Mouse (Mus musculus): Measurements from ENCODE around the gene Gm10309. TPM values are rescaled to one million over a fixed set of nuclear protein-coding genes. Genes with fewer than 3 reads are reported as not detected.
A peak's percentile ranks its signal among the peaks of the same experiment; 100 is the strongest.

Gm10309 gene
- not detected for total RNA-seq (2022)

DNA sequence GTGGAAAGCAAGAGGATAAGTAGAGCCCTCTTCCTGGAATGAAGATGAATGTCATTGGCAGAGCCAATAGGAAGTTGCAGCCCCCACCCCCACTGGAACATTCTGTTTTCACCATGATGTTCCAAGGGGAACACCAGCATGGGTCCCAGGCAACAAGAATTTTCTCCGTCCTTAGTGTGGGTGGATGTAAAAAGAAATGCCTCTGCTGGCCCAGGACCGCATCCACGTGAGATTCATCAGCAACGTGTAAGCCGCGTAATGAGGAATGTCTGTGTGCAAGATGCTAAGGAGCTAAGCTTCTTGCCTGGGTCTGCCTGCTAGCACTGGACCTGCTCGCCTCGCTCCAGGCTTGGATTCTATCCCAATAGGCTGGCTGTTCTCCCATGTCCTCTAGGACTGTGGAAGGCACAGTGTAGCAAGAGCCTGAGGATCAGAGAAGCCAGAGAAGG, at the start of gene Gm10309:
Gene Gm10309 (minus strand): TSS at position 50 of the 449 bp plus-strand sequence.
- peak; percentile 79 for DNase-seq (ENCODE audit: low spot score)

DNA sequence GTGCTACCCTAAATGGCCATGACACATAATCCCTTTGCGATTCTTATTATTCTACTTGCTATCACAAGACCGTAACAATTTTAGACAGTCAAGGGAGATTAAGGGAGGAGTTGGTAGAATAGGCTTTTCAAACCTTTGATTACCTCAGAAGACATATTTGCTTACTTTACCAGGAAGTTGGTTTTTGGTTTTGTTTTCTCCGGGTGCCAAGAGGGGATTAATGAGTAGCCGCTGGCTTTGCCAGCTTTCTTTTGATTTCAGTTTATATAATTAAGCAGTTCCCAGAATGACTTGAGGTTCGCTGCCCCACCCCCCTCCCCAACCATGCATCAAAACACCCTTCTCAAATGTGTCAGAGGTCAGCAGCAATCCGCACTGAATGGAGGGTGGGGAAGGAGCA, 47.0 kb upstream of the Gm10309 start:
- DNase-seq (ENCODE audit: low spot score), result no peak

DNA sequence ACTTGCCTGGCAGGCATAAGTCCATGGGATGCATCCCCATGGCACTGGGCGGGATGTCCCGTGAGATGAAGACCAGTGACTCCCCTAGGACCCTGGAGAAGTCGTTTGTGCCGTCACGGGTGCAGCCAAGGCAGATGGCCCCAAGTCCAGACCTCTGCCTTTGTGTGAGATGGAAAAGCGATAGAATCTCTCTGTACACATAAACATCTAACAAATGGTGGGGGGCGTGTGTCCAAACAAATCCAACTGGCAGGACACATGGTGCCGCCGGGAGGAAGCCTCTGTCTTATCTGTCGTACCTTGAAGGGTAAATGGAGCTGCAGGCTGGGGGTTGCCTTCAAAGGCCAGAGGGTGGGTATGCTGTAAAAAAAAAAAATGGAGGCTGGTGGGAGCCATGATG, 46.5 kb upstream of the Gm10309 start:
- DNase-seq (ENCODE audit: low spot score), result no peak

DNA sequence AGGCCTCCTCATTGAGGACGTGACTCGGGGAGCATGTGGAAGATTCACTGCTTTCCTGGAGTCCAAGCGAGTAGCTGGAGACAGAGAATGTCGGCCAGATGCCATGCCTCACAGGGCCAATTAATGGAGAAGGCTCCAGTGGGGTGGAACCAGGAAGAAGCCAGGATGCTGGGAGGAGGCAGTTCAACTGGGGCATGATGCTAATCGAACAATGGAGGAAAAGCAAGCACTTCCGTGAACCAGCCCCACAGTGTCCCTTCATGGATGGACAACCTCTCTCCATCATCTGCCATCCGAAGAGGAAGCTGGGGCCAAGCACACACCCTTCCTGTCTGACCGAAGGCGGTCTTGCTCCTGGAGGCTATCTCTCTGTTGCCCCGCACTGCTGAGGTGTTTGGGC, 44.1 kb upstream of the Gm10309 start:
- no peak for DNase-seq (ENCODE audit: low spot score)

DNA sequence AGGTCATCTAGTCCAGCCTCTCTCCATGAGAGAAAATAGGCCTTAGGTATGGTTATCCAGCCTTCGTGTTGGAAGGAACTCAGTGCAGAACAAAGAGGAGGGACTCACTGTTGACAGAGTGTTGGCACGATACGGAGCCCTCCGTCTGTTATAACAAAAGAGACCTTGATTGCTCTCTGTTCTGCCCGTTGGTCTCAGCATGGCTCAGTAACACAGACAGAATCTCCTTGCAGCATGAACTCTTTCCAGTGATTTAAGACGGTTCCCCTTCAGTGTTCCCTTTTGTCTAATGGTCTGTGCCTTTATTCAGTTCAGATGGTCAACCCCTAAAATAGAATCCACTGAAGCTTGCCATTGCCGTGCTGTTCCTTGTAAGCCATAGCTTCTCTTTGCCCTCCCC, 41.5 kb upstream of the Gm10309 start:
- no peak for DNase-seq (ENCODE audit: low spot score)

DNA sequence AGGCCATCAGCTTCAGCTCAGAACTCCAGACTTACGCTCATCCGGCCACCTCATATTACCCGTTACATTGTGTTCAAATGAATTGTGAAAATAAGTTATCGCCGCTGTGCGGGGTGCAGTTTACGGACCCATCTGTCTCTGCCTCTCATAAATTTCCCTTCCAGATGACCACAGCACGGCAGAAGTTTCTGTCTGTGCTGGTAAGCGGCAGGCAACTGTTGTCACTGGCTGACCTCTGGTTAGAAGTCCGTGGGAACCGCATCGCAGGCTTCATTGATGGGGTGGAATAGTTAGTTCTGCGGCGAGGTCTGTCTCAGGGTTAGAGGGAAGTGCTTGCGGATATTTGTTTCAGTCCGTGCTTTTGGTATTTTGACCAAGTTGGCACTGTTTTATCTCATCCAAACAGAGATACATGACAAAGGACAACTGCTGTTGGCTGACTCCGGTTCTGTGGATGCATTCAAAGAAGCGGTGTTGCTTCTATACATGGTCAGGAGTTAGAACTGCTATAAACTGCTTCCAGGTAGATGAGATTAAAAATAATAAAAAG, 34.9 kb upstream of the Gm10309 start:
- DNase-seq (ENCODE audit: low spot score), result no peak

DNA sequence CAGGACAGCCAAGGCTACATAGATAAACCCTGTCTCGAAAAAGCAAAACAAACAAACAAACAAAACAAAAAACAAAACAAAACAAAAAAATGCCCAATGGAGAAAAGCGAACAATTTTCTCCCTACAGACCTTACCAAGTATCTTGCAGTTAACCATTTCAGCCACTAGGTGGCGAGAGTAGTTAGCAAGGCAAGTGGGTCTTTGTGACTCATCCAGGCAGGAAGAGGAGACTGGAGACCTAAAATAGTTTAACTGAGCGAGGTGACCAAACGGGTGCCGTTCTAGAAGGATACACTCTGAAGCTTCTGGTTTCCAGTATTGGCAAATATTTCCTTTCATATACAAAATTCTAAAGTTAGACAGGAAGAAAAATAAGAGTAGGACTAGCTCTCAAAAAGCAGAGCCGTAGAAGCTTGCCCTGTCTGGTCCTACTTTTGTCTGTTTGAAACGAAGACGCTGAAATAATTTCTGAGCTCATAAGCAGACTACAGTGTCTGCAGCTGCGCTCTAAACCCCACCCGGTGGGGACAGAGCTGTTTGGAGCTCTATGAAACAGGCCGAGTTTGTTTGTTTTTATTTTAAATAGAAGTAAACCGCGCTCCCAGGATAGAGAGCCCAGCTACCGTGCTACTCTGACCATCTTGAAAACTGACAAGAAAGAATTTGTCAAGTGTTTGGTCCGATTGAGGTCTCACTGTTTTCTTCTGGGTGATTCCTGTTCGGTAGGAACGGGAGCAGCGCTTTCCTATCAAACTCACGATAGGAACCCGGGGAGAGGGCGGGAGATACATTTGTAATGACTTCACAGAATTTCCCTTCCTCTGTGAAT, 31.0 kb upstream of the Gm10309 start:
- peak; percentile 92 for DNase-seq (ENCODE audit: low spot score)

DNA sequence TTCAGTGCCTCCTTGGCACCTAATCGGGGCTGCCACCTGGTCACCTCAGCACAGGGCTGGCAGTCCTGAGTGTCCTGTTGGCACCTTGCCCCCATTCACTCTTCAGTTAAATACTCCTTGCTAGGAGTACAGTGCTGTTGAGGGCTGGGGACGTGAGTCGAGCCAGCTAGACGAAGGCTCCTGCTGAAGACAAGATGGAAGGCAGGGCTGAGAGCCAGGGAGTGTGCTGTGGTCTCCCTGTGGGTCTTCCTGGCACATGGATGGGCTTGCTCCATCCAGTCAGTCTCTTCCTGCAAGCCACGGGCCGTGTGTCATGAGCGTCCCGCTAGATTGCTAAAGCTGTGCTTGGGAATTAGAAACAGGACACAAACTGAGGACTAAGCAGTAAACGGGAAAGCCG, 30.1 kb upstream of the Gm10309 start:
- DNase-seq (ENCODE audit: low spot score), result no peak

DNA sequence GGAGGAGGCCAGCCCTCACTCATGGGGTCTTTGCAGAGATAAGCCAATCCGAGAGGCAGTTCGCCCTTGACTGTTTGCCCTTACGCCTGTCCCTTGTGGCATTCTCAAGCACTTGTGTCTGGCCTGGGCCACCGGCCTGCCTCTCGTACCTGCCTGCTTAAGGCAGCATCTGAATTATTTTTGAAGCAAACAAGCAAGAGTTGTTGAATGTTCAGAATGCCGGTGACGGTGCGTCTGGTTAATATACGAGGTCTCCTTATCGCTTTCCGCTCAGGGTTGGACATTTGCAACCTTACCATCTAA, 28.5 kb upstream of the Gm10309 start:
- DNase-seq (ENCODE audit: low spot score), result no peak

DNA sequence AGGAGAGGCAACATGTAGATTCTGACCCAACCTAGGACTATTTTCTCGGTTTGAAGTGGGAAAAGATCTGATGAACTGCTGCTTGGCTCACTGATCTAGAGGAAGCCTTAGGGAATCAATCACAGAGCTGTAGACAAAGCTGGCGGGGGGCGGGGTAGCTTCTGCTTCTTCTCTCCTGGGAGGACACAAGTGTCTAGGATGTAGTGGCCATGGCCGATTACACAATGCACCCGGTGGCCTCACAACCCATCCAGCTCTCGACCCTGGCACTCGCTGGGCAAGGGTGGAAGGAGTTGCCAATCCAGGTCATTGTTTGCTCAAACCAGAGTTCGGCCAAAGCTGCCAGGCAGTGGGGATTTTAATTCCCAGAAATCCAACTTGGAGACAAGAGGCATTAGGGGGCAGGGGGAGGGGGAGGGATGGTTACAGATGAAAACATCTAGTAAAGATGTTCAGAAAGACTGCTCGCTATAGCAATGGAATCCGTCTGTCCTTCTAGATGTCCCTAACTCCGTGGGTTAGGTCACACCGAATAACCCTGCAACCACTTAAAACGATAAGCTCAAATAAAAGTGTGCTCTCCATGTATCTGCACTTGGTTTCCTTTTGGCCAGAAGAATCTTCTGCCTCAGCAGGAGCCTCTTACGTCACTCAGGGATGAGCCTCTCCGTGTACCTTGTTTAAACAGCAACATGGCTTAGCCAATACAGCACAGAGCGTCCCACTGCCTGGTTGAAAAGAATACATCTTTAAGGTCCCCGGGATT, 27.9 kb upstream of the Gm10309 start:
- DNase-seq (ENCODE audit: low spot score), result no peak

DNA sequence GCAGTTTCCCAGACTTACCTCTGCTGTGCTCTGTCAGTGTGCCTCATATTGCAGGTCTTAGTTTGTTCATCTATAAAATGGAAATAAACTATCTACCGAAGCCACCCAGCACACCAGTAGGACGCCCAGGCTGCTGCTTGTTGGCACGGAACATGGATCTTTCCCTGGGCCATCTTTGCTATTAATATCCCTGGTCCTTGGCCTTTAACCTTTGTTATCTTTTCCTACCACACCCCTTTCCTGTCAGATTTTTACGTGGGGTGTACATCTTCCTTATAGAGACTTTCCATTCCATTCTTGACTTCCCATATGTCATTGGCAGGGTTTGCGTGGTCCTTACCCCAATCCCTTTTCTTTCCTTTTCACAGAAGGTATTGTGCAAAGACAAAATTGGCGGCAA, 26.2 kb upstream of the Gm10309 start:
- no peak for DNase-seq (ENCODE audit: low spot score)

DNA sequence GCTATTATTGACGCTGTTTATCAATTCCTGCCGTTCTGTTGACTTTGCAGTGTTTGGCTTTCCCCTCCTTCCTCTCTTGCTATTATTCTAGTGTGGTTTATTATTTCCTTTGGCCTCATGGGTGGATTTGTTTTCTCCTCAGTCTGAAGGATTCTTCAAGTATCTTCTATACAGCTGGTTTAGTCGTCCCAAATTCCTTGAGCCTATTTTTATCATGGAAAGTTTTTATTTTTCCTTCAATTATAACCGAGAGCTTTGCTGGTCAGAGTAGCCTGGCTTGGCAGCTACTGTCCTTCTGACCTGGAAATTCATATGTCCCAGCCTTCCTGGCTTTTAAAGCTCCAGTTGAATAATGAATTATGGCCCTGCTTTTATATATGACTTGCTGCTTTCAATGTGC, 24.4 kb upstream of the Gm10309 start:
- DNase-seq (ENCODE audit: low spot score), result peak; percentile 33

DNA sequence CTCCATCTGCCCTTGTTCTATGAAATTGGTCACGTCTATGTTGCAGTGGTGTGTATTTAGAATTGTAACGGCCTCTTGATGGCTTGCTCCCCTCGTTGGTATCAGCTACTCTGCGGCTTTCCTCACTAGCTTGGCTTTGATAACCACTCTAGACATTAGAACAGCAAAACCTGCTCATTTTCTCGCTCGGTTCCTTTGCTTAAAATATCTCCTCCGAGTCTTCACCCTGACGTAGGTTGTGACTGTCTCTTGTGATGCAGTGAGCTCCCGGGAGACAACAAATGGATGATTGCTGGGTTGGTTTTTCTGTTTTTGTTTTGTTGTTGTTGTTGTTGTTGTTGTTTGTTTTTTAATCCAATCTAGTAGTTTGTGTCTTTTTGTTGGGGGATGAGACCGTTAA, 24.0 kb upstream of the Gm10309 start:
- no peak for DNase-seq (ENCODE audit: low spot score)

DNA sequence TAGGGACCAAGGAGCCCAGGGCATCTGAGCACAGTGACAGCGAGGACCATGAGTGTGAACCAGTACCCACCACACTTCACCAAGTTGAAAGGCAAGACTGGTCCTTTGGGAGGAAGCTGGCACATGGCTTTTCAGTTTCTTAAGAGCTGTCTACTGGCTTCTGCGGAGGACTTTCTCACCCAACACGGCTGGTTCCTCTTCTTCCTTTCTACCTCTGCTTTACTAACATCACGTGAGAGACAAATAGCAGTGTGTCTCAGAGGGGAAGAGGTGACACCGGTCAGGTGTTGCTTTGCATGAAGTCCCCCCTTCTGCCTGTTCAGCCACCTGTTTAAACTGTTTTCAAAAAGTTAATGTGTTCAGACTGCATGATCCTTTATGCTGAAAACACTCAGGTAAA, 22.3 kb upstream of the Gm10309 start:
- no peak for DNase-seq (ENCODE audit: low spot score)

DNA sequence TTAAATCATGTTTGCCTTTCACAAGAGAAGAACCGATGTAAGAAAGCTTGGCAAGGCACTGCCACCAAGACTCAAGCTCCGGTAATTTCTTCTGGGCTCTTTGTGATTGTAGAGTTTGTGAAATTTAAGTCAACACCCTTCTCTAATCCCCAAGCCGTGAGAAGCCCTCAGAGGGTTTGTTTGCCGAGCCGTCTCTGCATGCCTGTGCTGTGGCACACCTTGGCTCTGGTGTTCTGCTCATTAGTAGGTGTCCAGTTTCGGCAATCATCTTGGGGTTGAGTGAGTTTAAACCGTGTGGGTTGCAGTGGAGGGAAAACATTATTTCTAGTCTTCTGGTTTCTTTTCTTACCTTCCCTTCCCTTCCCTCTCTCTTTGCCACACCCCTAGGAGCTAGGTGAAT, 21.0 kb upstream of the Gm10309 start:
- no peak for DNase-seq (ENCODE audit: low spot score)

DNA sequence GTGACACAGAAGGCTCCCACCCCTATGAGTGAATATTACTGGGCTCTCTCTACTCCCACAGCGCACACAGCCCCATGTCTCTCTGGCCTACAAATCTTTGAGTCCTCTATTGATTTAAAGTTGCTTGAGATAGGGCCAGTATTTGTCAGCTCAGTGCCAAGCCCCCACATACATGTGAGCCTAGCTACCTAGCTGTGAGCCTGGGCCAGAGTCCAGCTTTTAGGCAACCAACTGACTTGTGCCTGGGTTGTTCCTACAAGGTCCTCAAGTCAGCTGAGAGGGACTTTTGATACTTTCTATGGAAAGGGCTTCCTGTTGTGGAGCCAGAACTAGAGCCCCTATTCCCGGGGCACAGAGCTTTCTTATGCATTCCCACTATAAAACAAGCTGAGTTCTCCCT, 20.0 kb upstream of the Gm10309 start:
- DNase-seq (ENCODE audit: low spot score), result no peak

DNA sequence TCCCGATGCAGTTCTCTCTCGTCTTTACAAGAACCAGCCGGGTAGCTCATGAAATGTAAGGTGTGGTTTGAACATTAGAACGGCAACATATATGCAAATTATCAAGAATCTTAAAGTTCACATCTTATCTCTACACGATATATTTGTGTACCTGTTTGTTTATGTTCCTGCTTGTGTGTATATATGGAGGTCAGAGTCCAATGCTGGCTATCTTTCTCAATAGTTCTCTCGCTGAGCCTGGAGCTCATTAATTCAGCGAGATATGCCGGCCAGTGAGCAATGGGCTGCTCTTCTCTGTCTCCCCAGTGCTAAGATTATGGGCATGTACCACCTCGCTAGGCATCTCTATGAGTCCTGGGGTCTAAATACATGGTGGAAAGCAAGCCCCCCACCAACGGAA, 18.8 kb upstream of the Gm10309 start:
- no peak for DNase-seq (ENCODE audit: low spot score)

DNA sequence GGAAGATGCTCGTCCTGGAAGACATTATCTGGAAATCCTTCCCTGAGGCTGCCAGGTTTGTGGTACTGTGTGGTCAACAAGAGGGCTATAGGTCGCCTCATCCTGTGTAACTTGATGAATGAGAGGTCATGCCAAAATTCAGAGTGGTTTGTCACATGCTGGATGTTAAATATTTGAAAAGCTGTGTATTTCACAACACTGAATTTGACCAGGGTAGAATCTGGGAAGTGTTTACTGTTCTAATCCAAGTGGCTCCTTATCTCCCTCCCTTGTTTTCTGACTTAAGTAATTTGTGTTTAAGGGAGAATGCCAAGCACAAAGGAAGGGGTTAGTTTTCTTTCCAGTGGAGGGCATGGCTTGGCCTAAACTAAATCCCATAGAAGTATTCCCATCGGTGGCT, 18.3 kb upstream of the Gm10309 start:
- no peak for DNase-seq (ENCODE audit: low spot score)

DNA sequence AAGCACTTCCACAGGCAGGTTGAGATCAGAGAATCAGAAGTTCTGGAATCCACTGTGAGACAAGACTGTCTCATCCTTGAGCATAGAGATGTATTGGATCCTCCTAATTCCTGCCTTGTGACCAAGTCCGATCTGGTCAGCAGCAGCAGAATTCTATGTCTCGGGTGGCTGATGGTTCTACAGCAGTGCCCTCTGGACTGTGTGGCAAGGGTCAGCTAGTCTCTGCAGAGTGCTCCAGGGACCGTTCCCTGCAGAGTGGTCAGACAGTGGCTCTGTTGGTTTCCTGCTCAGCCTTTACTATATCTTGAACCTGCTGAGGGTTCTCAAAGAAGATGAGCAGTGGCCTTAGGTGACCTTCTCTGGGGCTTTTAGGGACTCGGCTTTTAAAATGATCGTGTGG, 17.6 kb upstream of the Gm10309 start:
- no peak for DNase-seq (ENCODE audit: low spot score)

DNA sequence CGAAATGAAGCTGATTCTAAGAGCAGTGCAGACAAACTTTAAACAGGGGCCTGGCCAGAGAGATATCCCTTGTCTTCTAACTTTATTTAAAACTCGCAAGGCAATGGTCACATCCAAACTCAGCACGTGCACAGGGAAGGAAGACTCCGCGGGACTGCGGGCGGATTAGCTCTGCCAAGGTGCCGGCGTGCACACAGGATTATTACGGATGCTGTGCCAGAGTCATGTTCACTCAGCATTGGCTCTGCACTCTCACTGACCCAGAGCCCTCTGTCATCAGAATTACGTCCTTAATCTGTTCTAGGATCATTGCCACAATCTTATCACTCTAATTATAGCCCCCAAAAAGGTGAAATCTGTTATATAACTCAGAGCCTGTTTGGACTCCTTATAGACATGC, 16.2 kb upstream of the Gm10309 start:
- no peak for DNase-seq (ENCODE audit: low spot score)

DNA sequence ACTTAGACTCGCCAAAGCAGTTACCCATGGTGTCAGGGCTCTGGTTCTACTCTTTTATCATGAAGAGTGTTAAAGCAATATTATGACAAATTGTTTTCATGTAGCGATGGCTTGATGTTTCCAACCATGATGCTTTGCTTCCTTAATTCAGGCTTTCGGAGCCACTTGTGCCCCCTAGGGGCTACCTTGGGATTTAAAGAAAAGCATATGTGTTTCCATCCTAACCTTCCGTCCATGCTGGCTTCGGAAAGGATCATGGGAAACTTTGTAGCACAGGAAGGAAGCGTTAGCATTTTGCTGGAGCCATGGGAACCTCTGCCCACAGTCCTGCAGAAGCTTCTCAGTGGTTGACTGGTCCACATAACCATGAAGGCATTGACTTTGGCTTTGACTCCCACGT, 13.6 kb upstream of the Gm10309 start:
- no peak for DNase-seq (ENCODE audit: low spot score)

DNA sequence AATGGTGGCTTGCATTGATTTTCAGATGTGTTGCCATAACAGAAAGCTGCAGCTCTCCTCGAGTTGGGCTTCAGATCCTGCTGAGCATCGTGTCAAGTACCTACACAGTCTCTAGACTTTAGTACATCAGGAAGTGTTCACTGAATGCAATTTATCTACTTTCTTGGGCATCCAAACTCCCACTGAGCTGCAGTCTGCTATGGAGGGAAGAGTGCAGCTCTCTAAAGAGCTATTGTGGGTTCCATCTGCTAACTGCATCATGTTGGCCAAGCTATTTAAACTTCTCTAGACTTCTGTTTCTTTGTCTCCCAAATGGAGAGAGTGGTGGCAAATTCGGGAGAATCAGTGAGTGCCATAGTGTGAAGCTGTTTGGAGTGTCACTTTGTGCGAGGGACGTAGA, 11.6 kb upstream of the Gm10309 start:
- DNase-seq (ENCODE audit: low spot score), result no peak

DNA sequence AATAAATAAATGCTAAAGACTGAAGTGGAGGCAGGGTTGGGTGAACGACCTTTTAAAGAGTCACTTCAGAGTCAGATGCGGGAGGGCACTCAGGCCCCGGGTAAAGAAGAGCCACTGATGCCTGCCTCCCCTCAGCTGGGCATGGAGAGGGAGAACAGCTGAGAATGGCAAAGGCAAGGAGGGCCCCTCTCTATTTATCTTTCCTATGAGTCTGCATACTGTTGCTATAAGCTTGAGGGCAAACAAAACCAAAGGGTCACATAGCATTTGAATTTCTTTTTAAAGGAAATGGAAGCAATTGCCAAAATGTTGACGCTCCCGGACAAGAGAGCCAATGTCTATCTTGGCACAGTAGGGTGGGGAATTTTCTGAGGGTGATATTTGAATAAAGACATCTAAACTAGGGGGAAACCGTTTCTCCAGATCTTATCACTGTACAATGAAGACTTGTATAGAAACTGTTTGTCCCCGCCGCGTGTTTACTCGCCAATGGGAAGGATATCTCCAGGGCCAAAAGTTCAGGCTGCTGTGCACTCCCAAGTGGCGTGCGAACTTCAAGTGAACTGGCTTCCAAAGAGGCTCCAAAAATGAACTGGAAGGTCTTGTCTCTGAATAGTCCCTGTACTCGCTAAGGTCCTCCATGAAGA, 10.1 kb upstream of the Gm10309 start:
- no peak for DNase-seq (ENCODE audit: low spot score)
